Mouse (Mus musculus) G1E-ER4 (cell line): ENCODE data around the gene Mfsd1. TPM values are rescaled to one million over a fixed set of nuclear protein-coding genes. Genes with fewer than 3 reads are reported as not detected.

Source experiments
- GATA1 ChIP-seq: IDR thresholded peaks from one replicate; pipeline ENCODE4 v1.8.0; 2012; ENCODE audit warnings: low read length, inconsistent platforms
- polyA plus RNA-seq: library from polyadenylated mRNA; stranded (reverse); fragments of >175 nt; gene quantifications from 2 replicates; pipeline ENCODE4 v1.2.3, GENCODE M21; 2012

Mfsd1 gene
- polyA plus RNA-seq, 1 experiment, result 34.0 TPM

DNA sequence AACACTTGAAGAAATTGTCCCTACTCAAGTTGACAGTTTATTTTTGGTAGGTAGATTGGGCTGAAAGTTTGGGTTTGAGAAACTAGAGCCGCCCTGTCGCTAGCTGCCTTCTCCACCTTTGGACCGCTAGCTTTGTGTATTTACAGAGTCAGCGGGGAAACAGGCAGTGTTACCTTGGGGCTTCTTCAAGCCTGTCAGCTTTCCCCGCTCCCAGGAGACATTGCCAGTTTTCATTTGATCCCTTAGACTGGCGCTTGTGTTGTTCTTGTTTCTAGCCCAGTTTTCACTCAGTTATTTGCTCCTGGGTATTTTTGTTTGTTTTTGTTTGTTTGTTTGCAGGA, 1.3 kb downstream of the Mfsd1 start:
- no peak for TF ChIP-seq GATA1

DNA sequence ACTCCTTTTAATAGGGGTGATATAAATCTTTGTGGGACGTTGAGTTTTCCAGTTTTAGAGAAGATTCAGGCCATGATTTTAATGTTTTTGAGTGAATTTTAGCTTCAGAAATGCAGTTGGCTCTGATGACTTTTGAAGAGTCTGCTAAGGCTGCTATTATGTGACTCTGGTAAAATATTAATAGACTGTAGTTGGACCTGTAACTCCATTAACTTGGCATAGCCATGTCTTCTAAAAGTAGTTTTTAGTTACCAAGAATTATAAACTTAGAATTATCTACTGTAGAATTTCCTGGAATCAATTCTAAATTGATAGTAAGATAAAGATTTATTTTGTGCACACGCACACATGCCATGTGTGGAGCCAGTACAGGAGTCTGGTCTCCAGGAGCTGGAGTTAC, 4.0 kb downstream of the Mfsd1 start:
- TF ChIP-seq GATA1, result no peak

DNA sequence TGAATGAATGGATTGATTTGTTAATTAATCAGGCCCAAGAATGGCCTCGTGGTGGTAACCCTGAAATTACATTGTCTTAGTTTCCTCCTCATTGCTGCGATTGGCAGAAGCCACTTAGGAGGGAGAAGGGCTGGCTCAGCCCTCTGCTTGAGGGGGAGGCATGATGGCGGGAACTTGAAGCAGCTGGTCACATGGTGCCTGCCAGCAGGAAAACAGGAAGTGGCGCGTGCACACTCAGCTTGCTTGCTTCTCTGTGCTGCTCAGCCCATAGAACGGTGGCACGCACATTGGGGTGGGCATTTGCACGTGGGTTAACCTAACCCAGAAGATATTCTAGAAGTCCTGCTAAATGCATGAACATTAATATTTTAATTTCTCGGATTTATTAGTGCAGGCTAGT, 4.9 kb downstream of the Mfsd1 start:
- TF ChIP-seq GATA1, result no peak

DNA sequence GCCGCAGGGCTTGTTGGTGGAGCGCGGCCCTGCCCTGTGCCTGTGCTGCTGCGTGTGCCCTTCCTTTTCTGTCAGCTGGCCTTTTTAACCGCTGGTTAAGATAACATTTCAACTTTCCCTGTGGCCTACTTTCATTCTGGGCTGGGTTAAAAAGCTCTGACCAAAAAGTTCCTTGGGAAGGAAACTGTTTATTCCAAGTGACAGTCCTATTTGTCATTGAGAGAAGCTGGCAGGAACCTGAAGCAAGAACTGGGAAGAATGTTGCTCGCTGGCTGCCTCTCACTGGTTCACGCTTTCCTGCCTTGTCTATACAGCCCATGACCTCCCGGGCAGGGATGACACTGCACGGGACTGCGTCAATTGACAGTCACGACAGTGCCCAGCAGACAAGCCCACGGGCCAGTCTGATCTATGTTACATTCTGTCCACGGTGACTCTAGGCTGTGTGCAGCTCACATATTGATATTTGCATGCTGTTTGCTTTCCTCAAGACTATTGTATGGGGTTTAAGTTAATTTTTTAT, 19.1 kb downstream of the Mfsd1 start:
- no peak for TF ChIP-seq GATA1

DNA sequence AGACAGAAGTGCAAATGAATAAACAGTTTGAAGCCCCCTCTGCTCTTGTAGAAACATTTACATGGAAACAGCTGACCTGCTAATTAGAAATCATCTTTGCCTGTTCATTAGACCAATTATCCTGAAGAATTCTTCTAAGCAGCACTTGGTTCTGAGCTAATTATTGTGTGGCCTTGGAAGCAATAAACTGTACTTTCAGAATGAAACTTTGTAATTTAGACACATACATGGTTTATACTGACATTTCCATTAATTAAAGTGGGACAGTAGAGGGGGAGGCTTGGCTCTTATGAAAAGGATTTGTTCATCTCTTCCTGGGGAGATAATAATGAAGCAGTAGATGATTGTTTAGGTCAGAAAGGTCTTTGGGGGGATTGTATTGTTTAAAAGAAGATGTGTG, 35.7 kb downstream of the Mfsd1 start:
- no peak for TF ChIP-seq GATA1

DNA sequence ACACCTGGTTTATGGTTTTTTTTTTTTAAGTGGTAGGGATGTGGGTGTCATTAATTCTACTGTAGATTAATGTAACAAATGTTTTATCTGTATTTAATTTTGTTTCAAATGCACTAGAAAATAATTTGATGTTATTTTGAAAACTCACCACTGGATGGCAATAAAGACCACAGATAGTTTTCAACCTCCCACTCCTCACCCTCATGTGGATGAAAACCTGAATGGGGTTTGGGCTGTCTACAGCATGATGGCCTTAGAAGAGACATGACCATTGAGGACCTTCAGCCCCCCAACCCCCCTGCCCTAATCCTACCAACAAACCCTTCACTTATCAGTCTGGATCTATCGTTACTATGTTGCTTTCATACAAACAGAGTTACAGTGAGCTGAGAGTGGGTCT, 42.1 kb downstream of the Mfsd1 start:
- TF ChIP-seq GATA1, result no peak

DNA sequence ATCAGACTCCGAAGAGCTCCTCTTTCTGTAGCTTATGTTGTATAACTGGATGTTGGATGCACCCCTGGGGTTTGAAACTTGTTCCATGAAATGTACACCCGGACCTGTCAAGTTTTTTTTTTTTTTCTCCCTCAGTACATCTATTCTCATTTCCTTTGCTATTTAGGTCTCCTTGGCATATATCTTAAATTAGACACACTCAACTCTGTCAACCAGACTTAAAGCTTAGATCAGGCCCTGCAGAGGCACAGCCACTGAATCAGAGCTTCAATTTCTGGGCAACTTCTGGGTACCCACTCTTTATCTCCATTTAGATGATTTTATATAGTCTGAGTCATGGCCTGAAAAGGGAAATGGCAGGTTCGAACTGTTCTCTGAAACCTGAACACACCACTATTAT, 60.6 kb downstream of the Mfsd1 start:
- TF ChIP-seq GATA1, result no peak

DNA sequence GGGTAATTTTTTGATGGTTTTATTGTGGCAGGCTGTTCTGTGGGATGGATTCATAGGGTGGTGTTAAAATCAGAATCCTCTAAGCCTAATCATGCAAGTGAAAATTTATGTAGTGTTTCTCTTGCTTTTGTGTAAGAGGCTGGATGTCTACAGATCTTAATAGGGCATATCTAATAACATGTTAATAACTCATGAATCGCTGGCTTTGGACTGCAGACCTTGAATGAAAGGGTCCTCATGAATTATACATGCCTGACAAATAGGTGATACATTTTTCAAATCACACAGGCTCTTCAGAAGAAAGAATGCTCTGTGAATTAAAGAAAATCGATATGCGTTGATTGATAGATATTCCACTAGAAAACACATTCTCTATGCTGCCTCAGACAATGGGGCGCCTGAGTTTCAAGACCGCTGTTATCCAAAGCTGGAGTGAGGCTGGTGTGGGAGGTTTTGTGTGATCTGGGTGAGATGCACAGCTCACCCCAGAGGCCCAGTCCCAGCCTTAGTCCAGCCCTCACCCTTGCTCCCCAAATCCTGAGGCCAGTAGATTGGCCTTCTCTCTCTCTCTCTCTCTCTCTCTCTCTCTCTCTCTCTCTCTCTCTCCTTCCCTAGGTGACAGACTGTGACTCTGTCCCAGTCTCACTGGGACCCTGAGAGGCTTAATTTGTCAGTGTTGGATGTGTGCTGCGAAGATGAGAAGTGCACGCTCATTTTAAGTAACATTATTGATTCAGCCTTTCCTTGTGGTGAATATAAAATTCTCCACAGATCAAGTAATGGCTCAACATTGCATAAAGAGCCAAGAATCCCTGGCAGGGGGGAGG, 63.3 kb downstream of the Mfsd1 start:
- no peak for TF ChIP-seq GATA1

Other genes starting within 250 kb of the Mfsd1 start
- gene Mlf1, start 208.6 kb upstream of the Mfsd1 start, polyA plus RNA-seq, result not detected in 2 replicates
- gene Gm17402, start 207.6 kb upstream of the Mfsd1 start, polyA plus RNA-seq, result not detected in 2 replicates
- 7.7 and 12.5 TPM in 2 replicates for gene Gfm1, start 152.6 kb upstream of the Mfsd1 start, polyA plus RNA-seq
- gene Lxn, start 118.8 kb upstream of the Mfsd1 start, polyA plus RNA-seq, result 32.6 TPM in 2 replicates
- gene Rarres1, start 67.2 kb upstream of the Mfsd1 start, polyA plus RNA-seq, result not detected in 2 replicates